10 mouse cellular contexts compared by ENCODE assay signal in genomic region chrX:107477066-107477465, GRCm38 (mm10).
DNase-seq lines count a peak whose midpoint lies in the region; ATAC-seq and TF ChIP-seq lines count a peak whose summit lies in the region.
"Had no signal": no experiment of that assay in that cellular context is flagged by ENCODE, and none has a peak within 500 bp of the region (broad histone marks: within the 10 kb centered on the region; RNA-seq: fewer than 3 reads in every experiment).

No protein-coding gene starts in this region.

- no peaks in the 10 kb centered on the region for H3K4me1 ChIP-seq in heart, adult 2 months (ENCODE audit: control insufficient read depth, insufficient read depth, low read length)
- no peaks in the 10 kb centered on the region for H3K4me1 ChIP-seq in embryonic facial prominence, embryonic 11.5 days (ENCODE audit: control insufficient read depth, insufficient read depth, low read length)
- no peaks in the 10 kb centered on the region for H3K4me1 ChIP-seq in midbrain, embryonic 12.5 days
- H3K4me1 ChIP-seq: embryonic facial prominence, embryonic 12.5 days; liver, embryonic 15.5 days had no signal

- intact Hi-C loops in heart, adult 2 months (cut with DNase I) = loop anchor here (2.0 kb wide), 1 partner anchor 682 kb away; no protein-coding TSS in a partner anchor

- TF ChIP-seq POLR2A in heart, adult 2 months (IDR thresholded peaks at IDR 0.05; ENCODE audit: insufficient read depth, low read depth, low read length) = no peak

- no peak overlapping the region for H3K4me2 ChIP-seq in embryonic facial prominence, embryonic 11.5 days (ENCODE audit: low read depth, low read length)
- H3K4me2 ChIP-seq in midbrain, embryonic 12.5 days (replicated peaks) = no peak overlapping the region
- H3K4me2 ChIP-seq: embryonic facial prominence, embryonic 12.5 days; liver, embryonic 15.5 days had no signal

- no peaks in the 10 kb centered on the region for H3K9me3 ChIP-seq in embryonic facial prominence, embryonic 11.5 days (replicated peaks; ENCODE audit: control insufficient read depth, low read length)
- no peaks in the 10 kb centered on the region for H3K9me3 ChIP-seq in midbrain, embryonic 12.5 days
- H3K9me3 ChIP-seq: embryonic facial prominence, embryonic 12.5 days; liver, embryonic 15.5 days had no signal

- no peak overlapping the region for H3K9ac ChIP-seq in heart, adult 2 months (ENCODE audit: low read depth, low read length)
- H3K9ac ChIP-seq in embryonic facial prominence, embryonic 11.5 days (replicated peaks; ENCODE audit: low read length) = no peak overlapping the region
- no peak overlapping the region for H3K9ac ChIP-seq in midbrain, embryonic 12.5 days (replicated peaks)
- H3K9ac ChIP-seq: embryonic facial prominence, embryonic 12.5 days; liver, embryonic 15.5 days had no signal

- no peak overlapping the region for H3K4me3 ChIP-seq in heart, adult 2 months
- H3K4me3 ChIP-seq in embryonic facial prominence, embryonic 11.5 days (ENCODE audit: low read depth, low read length) = no peak overlapping the region
- no peak overlapping the region for H3K4me3 ChIP-seq in midbrain, embryonic 12.5 days
- H3K4me3 ChIP-seq: embryonic facial prominence, embryonic 12.5 days; liver, embryonic 15.5 days had no signal

- H3K27ac ChIP-seq in heart, adult 2 months = no peak overlapping the region
- no peak overlapping the region for H3K27ac ChIP-seq in embryonic facial prominence, embryonic 11.5 days (replicated peaks; ENCODE audit: low read depth, low read length)
- no peak overlapping the region for H3K27ac ChIP-seq in midbrain, embryonic 12.5 days (replicated peaks)
- H3K27ac ChIP-seq: embryonic facial prominence, embryonic 12.5 days; liver, embryonic 15.5 days had no signal

- TF ChIP-seq CTCF in heart, adult 2 months (IDR thresholded peaks at IDR 0.05) = peak; percentile 70

- 8% methylated on average over 5 of the region's 5 CpGs for WGBS in heart, adult 2 months
- WGBS in embryonic facial prominence, embryonic 11.5 days = 16% methylated on average over 5 of the region's 5 CpGs
- WGBS in midbrain, embryonic 12.5 days = 17% methylated on average over 5 of the region's 5 CpGs

- no peak for ATAC-seq in embryonic facial prominence, embryonic 11.5 days (replicated peaks; ENCODE audit: insufficient number of reproducible peaks, low FRiP score, low TSS enrichment, low read depth)
- ATAC-seq in midbrain, embryonic 12.5 days (ENCODE audit: low FRiP score, low read depth) = 0 out of 2 replicates have a peak, but pooled peaks have one; percentile 52

- no peaks in the 10 kb centered on the region for H3K27me3 ChIP-seq in heart, adult 2 months (ENCODE audit: control insufficient read depth, insufficient read depth, low read length)
- H3K27me3 ChIP-seq in embryonic facial prominence, embryonic 11.5 days (ENCODE audit: control insufficient read depth, insufficient read depth, low read length) = no peaks in the 10 kb centered on the region
- no peaks in the 10 kb centered on the region for H3K27me3 ChIP-seq in midbrain, embryonic 12.5 days
- H3K27me3 ChIP-seq: embryonic facial prominence, embryonic 12.5 days; liver, embryonic 15.5 days had no signal

- no peaks in the 10 kb centered on the region for H3K79me2 ChIP-seq in heart, adult 2 months (replicated peaks; ENCODE audit: control insufficient read depth, insufficient read depth, low read length)

- no peak for DNase-seq in heart, adult 2 months
- no peak for DNase-seq in heart, adult 11 months
- peak; percentile 49 for DNase-seq in CD4-positive helper T cell, adult 2 months (ENCODE audit: low read depth, low spot score)
- DNase-seq in adipocyte (ENCODE audit: low spot score) = peak; percentile 54
- DNase-seq in embryonic facial prominence, embryonic 11.5 days (ENCODE audit: low spot score) = peak; percentile 76
- DNase-seq in kidney, postnatal 36 days = peak; percentile 19 to 54
- DNase-seq in thymus, postnatal 4 days = peak; percentile 62

- H3K36me3 ChIP-seq in heart, adult 2 months (ENCODE audit: control insufficient read depth, insufficient read depth, low read length) = no peaks in the 10 kb centered on the region
- no peaks in the 10 kb centered on the region for H3K36me3 ChIP-seq in embryonic facial prominence, embryonic 11.5 days (replicated peaks; ENCODE audit: control insufficient read depth, insufficient read depth, low read depth, low read length)
- H3K36me3 ChIP-seq in midbrain, embryonic 12.5 days = no peaks in the 10 kb centered on the region
- H3K36me3 ChIP-seq: embryonic facial prominence, embryonic 12.5 days; liver, embryonic 15.5 days had no signal

- TF ChIP-seq EP300 in heart, adult 2 months (IDR thresholded peaks at IDR 0.05; ENCODE audit: insufficient read depth, low read depth, low read length) = no peak

Comparison
In these comparisons a context has a peak if more than half of its experiments do, and no peak if none do; other contexts are left out.
1. DNase-seq: peak in CD4-positive helper T cell, adult 2 months (single experiment), adipocyte (single experiment), embryonic facial prominence, embryonic 11.5 days (single experiment), kidney, postnatal 36 days (2 of 2) and thymus, postnatal 4 days (single experiment); none in heart, adult 2 months (0 of 2) and heart, adult 11 months (single experiment).